ENCODE assay signal across 8 mouse cellular contexts in the genomic region with DNA sequence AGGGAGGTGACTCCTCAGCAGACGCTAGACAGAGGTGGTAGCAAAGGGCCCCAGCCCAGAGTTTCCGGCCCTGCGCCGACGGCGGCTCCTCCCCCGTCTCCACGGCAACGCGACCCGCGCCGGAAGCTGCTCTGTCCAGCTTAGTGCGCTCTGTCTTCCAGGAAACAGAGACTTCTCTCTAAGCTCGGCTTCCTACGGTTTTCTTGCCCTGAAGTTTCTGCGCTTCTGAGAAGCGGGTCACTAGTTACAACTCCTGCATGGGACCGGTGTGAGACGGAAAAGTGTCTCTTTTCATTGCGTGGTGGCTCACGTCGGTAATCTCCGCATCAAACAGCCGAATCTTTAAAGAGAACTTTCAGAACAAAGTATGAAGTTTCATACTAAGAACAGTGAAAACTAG. TPM values are rescaled to one million over a fixed set of nuclear protein-coding genes. Genes with fewer than 3 reads are reported as not detected.
DNase-seq lines count a peak whose midpoint lies in the region; ATAC-seq and TF ChIP-seq lines count a peak whose summit lies in the region.

A gene (minus strand): TSS at position 101 of the 400 bp plus-strand sequence.

- ATAC-seq in stomach, embryonic 14.5 days (ENCODE audit: insufficient number of reproducible peaks, insufficient read depth, low FRiP score, low read depth) = no peak
- no peak for ATAC-seq in stomach, postnatal 0 days (ENCODE audit: low FRiP score, low TSS enrichment)
- ATAC-seq in hindbrain, embryonic 13.5 days (ENCODE audit: low FRiP score) = no peak
- ATAC-seq in monocyte, adult 5-6 weeks (replicated peaks; ENCODE audit: insufficient number of reproducible peaks, low FRiP score, low TSS enrichment, poor library complexity, severe bottlenecking) = no peak

- no peak for TF ChIP-seq CTCF in gastrocnemius, adult 2 months (IDR thresholded peaks at IDR 0.05)
- TF ChIP-seq CTCF in stomach, postnatal 0 days (IDR thresholded peaks at IDR 0.05; ENCODE audit: low read depth) = no peak

- intact Hi-C loops in gastrocnemius, adult 2 months (cut with DNase I) = no loop called here
- intact Hi-C loops in gastrocnemius, postnatal 36 days (cut with DNase I) = no loop called here

- no peak within 1 kb of the TSS for H3K9ac ChIP-seq in stomach, embryonic 14.5 days (replicated peaks; ENCODE audit: low read depth, low read length)
- no peak within 1 kb of the TSS for H3K9ac ChIP-seq in stomach, postnatal 0 days (ENCODE audit: low read length)
- no peak within 1 kb of the TSS for H3K9ac ChIP-seq in hindbrain, embryonic 13.5 days

- no peak within 1 kb of the TSS for H3K27ac ChIP-seq in gastrocnemius, adult 2 months
- H3K27ac ChIP-seq in stomach, embryonic 14.5 days (ENCODE audit: low read length) = no peak within 1 kb of the TSS
- H3K27ac ChIP-seq in stomach, postnatal 0 days (replicated peaks) = no peak within 1 kb of the TSS
- no peak within 1 kb of the TSS for H3K27ac ChIP-seq in hindbrain, embryonic 13.5 days

- DNase-seq in gastrocnemius, adult 2 months = no peak
- no peak for DNase-seq in gastrocnemius, postnatal 36 days
- no peak for DNase-seq in stomach, postnatal 0 days (ENCODE audit: low spot score)
- DNase-seq in yolk sac, embryonic 10.5 days (ENCODE audit: low spot score) = no peak
- DNase-seq in ovary, postnatal 36 days (ENCODE audit: low spot score) = no peak

- no peaks in the 10 kb centered on the region for H3K36me3 ChIP-seq in stomach, embryonic 14.5 days (ENCODE audit: control insufficient read depth, insufficient read depth, low read length)
- H3K36me3 ChIP-seq in stomach, postnatal 0 days (ENCODE audit: control insufficient read depth, insufficient read depth, low read length) = no peaks in the 10 kb centered on the region
- H3K36me3 ChIP-seq in hindbrain, embryonic 13.5 days = no peaks in the 10 kb centered on the region

- WGBS in stomach, embryonic 14.5 days = 86% methylated on average over 25 of the region's 25 CpGs
- WGBS in stomach, postnatal 0 days = 86% methylated on average over 25 of the region's 25 CpGs
- 86% methylated on average over 25 of the region's 25 CpGs for WGBS in hindbrain, embryonic 13.5 days

- no peaks in the 10 kb centered on the region for H3K4me1 ChIP-seq in stomach, embryonic 14.5 days (ENCODE audit: control insufficient read depth, insufficient read depth, low read length)
- no peaks in the 10 kb centered on the region for H3K4me1 ChIP-seq in stomach, postnatal 0 days (replicated peaks; ENCODE audit: control insufficient read depth, insufficient read depth)
- H3K4me1 ChIP-seq in hindbrain, embryonic 13.5 days (replicated peaks) = no peaks in the 10 kb centered on the region

- H3K27me3 ChIP-seq in stomach, embryonic 14.5 days (ENCODE audit: control insufficient read depth, insufficient read depth, low read length) = no peaks in the 10 kb centered on the region
- no peaks in the 10 kb centered on the region for H3K27me3 ChIP-seq in stomach, postnatal 0 days (ENCODE audit: control insufficient read depth, insufficient read depth, low read length)
- no peaks in the 10 kb centered on the region for H3K27me3 ChIP-seq in hindbrain, embryonic 13.5 days

- no peak within 1 kb of the TSS for H3K4me3 ChIP-seq in gastrocnemius, adult 2 months
- no peak within 1 kb of the TSS for H3K4me3 ChIP-seq in stomach, embryonic 14.5 days (ENCODE audit: low read depth, low read length)
- H3K4me3 ChIP-seq in stomach, postnatal 0 days (ENCODE audit: low read depth, low read length) = no peak within 1 kb of the TSS
- H3K4me3 ChIP-seq in hindbrain, embryonic 13.5 days = no peak within 1 kb of the TSS

- no peak for TF ChIP-seq EP300 in stomach, postnatal 0 days (optimal IDR thresholded peaks at IDR 0.05)

- H3K9me3 ChIP-seq in stomach, embryonic 14.5 days (ENCODE audit: control insufficient read depth, low read depth, low read length) = no peaks in the 10 kb centered on the region
- no peaks in the 10 kb centered on the region for H3K9me3 ChIP-seq in stomach, postnatal 0 days (ENCODE audit: control insufficient read depth, low read length)
- H3K9me3 ChIP-seq in hindbrain, embryonic 13.5 days = no peaks in the 10 kb centered on the region

- H3K4me2 ChIP-seq in stomach, embryonic 14.5 days (replicated peaks; ENCODE audit: low read depth, low read length) = no peak within 1 kb of the TSS
- H3K4me2 ChIP-seq in stomach, postnatal 0 days (replicated peaks; ENCODE audit: low read depth) = no peak within 1 kb of the TSS
- H3K4me2 ChIP-seq in hindbrain, embryonic 13.5 days = no peak within 1 kb of the TSS

RNA-seq across cellular contexts. Expression of the gene that starts here (rescaled TPM):
- 10 to 100 TPM; 15.3 to 15.6 TPM for total RNA-seq in gastrocnemius, adult 2 months (2021)
- 1 to 10 TPM; 9.3 to 9.9 TPM for total RNA-seq in gastrocnemius, postnatal 36 days (2021)
- polyA plus RNA-seq in stomach, embryonic 14.5 days (2014; fragmentation: Nextera tagmentation; extraction: Ambion mirVana) = 12.5 and 14.6 TPM in 2 replicates
- polyA plus RNA-seq in stomach, postnatal 0 days (2015; fragmentation: Nextera tagmentation; extraction: Ambion mirVana) = 5.7 and 7.4 TPM in 2 replicates
- 13.5 and 16.2 TPM in 2 replicates for polyA plus RNA-seq in hindbrain, embryonic 13.5 days (2015; fragmentation: Nextera tagmentation; extraction: Ambion mirVana)
- total RNA-seq in monocyte, adult 5-6 weeks (2017) = 30.9 to 63.3 TPM (median 32.0 TPM) in 3 replicates
